Mouse (Mus musculus): ENCODE data around the gene Trpm2. TPM values are rescaled to one million over a fixed set of nuclear protein-coding genes. Genes with fewer than 3 reads are reported as not detected.
"Not testable (repeated sequence)": the region's sequence is repeated elsewhere in the genome, so short reads cannot be mapped to it uniquely, and the experiment has no call there.

Trpm2 gene
- total RNA-seq, 2 experiments from 2014 or later, result 2.2 to 4.7 TPM

DNA sequence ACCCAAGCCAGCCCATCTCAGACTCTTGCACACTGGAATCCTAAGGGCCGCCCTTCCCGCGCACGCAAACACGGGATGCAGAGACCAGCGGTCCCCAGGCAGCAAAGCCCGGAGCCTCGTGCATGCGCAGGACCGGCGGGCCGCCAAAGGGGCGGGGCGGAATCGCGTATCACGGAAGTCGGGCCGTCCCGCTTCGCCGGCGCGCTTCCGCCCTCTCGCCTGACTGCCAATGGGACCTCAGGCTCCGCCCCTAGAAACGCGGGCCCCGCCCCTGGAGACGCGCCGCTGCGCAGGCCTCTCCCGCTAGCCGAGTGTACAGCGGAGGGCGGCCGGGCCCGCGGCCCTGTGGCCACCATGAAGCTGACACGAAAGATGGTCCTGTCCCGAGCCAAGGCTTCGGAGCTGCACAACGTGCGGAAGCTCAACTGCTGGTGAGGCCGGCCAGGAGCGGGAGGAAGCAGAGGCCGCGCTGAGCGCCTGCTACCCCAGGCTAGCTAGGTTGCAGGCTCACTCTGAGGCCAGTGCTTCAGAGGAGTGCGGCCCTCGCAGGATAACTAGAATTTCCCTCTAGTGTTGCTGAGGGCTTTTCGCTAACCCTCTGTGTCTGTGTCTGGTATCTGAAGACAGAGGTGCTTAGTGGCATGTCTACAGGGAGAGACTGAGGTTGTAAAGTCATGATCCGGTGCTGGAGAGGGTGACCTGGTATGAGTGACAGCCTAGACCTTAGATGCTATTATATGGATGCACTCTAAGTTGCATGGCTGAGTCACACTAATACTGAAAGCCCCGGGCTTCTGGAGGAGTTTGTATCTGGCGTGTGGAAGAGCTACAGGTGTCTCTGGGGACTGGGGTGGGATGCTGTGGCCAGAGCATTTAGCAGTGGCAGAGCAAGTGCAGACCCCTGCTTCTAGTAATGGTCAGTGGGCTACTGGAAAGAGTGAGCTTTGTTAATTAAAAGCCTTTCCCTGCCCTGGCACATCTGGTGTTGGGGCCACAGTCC lies 8.3 kb upstream of the Trpm2 start, which contains the start of gene 1810043G02Rik:
Gene 1810043G02Rik (plus strand): TSS at position 174 of the 1,000 bp plus-strand sequence.
- DNase-seq, result peak; percentile 100

DNA sequence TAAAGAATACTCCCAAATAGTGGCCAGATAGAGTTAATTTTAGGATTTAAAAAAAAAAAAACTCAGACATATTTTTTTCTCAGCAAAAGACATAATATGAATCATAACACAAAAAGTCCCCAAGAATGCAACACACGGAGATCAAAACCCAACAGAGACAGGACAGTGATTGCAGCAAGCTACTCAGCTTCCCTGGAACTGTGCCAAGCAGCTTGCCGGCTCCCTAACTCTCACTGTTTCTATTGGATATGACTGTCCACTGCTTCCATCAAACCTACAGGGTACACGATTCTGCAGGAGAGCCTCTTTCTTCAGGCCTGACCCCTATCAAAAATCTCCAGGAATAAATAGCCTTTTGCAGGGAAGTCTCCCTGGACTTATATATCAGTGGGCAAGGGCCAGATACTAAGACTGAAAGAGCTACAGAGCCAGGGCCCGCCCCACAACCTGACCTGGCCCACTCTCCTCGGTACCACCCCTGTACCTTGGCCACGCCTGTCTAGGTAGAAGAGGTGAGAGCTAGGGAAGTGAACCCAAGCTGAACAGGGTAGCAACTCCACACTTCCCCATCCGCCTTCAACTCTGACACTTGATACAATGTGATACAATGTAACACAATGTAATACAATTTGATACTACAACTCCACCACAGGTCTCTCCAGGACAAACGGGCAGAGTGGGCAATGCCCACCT lies 6.2 kb upstream of the Trpm2 start:
- peak; percentile 35 to 73 for DNase-seq

DNA sequence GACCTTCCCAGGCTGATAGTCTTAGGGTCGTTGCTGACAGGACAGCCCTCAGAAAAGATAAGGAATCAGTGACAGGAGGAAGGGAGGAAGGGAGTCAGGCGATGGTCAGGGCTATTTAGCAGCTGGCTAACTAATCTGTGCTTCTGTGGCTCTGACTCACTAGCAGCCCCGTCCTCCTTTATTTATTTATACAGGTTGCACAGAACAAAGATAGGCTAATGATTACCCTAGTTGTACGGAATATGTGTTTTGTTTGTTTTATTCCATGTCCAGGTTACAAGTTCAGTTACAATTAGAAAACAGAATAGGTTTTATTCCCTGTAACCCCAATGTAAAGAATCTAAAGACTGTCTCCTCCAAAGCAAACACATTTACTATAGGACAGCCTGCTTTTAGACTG lies 5.3 kb upstream of the Trpm2 start:
- no peak for DNase-seq

DNA sequence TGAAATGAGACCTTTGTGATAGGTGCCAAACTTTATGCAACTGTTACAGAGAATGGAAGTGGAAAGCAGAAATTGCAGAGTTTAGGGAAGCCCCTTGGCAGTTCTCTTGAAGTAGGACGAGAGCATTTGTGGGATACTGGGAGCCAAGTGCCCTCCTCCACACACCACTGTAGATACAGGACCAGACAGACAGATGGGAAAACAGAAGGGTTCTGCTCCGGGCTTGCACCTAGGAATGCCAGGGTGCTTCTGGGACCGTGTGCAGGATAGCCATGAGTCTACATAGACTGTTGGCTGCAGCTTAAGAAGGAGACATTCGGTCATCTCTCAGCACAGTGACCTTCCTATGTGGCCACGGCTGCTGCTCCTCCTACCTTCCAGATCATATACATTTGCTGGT lies 4.4 kb upstream of the Trpm2 start:
- no peak for DNase-seq

DNA sequence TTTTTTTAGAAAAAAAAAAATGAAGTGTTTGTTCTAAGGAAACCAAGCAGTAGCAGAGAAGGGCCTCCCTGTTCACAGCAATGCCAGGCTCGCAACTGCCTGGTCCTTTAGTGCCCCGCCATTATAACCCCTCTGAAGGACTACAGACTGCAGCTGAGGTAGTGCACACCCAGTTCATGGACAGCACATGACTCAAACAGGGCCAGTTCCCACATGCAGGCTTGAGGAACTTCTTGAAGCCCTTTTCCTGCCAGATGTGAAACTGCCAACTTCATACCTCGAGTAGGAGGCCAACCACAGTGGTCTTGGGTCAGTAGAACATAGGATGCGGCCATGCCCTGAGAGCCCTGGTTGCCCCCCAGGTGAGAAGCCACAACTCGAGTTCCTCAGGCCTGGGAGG lies 4.0 kb upstream of the Trpm2 start:
- DNase-seq, result no peak

DNA sequence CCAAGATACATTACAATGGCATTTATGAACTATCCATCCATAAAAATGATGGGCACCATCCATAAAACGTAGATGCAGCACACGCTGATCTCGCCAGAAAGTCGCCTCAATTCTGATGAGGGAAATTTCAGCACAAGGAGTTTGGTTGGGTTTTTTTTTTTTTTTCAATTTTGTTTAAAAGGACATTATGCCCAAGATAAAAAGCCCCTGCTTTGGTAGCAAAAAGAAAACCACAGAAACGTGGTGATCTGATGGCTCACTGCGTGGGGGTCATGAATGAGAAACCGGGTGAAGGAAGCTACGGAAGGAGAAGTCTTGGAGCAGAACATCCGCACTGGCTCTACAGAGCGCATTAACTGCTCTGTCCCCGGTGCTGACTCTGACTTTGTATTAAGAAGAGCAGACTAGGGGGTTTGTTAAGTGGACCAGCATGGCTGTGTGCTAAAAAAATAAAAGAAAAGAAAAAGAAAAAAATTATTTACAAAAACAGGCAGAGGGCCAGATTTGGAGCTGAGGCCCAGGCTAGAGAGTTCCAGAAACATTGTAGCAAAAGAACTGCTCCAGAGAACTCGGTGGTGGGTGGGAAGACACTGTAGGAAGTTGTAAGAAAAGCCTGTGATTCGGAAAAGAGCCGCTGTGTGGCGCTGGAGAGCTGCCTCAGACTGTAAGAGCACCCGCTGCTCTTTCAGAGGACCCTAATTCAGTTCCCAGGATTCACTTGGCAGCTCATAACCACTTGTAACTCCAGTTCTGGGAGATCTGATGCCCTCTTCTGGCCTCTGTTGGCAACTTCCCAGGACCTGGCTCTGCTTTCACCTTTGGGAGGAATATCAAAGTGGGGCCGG lies 1.6 kb upstream of the Trpm2 start:
- peak in 1 of 2 experiments; percentile 31 for DNase-seq

DNA sequence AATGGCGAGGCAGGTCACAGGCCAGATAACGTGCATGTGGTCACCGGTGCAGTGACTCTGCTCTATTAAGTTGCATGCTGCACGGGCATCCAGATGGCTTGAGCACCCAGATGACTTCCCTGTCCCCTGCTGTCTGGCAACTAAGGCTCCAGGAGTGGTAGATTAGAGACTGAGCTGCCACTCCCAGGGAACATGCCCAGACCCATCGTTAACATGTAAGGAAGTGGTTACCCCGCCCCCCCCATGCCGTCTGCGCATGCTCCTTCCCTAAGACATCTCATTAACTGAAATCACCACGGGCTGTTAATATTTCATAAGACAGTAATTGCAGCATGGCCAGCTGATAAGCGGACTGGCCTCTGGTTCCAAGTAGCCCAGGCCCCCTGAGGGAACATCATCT lies 828 bp upstream of the Trpm2 start:
- peak in 1 of 2 experiments; percentile 25 for DNase-seq

DNA sequence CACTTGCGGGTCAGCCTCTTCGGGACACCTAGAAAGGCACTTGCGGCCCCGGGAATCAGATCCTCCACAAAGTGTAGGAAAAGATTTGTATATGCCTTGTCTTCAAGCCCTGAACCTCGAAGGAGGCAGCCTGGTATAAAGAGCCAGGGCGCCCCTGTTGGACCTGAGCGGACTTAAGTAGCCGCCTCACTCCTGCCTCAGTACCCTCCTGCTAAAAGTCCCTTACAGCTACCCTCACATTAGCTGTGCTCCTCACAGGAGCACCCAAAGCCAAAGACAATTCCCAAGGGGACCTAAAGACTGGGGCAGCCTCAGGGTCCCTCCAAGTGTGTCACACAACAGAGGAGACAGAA lies 414 bp downstream of the Trpm2 start:
- DNase-seq, result no peak

DNA sequence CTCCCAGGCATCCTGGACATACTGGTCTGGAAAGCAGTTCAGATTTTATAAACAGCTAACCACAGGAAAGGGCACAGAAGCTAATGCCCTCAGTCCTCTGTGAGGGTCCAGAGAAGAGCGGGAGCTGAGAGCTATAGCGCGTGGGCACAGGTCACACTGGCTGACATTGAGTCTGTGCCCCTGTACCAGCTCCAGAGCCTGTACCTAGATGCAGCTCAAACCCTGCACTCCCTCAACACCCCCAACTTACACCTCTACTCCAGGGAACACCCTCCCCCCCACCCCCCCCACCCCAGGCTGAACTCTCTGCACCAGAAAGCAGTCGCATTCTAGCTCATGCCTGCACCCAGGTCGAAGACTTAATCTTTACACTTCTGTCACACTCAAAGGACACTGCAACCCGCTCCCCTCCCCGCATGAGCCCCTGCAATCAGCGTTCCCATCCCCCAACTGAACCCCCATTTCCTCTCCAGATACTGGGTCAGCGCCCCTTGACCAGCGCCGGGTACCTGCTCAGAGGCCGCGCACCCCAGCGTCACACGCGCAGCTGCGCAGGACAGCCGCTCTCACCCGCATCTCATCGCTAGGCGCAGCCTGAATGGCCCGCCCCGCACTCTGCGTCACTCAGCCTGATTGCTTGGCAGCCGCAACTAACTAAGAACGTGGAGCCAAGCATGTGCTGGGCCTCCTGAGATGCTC lies 940 bp downstream of the Trpm2 start:
- peak; percentile 70 to 73 for DNase-seq

DNA sequence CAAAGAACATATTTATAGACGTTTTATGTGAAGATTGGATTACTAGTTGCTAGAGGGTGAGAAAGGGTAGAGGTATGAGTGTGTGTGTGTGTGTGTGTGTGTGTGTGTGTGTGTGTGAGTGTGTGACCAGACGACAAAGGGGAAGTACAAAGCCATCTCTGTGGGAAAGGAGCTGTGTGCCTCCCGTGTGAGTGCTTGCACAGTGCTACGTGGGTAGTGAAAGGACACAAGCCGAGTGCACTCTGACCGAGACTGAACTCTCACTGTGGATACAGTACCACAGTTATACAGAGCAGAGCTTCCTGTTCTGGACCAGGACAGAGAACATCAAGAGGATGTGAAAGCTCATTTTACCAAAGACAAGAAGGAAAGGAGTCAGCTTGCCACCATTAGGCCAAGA lies 6.4 kb downstream of the Trpm2 start:
- no peak for DNase-seq

DNA sequence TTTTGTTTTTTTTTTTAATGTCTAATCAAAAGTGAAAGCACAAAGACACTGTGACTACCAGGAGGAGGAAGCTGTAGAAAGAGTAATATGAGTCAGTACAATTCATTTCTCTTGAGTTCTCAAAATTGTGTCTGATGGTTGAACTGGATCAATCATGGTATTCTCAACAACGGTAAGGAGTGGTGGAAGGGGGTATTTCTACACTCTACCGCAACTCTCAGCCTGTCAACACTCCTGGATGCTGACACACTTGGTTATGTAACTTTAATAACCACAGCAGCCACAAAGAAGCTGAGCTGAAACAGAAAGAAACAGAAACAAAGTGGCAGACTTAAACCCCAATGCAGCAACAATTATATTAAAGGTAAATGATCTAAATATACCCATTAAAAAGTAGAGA lies 7.6 kb downstream of the Trpm2 start:
- DNase-seq, result no peak

DNA sequence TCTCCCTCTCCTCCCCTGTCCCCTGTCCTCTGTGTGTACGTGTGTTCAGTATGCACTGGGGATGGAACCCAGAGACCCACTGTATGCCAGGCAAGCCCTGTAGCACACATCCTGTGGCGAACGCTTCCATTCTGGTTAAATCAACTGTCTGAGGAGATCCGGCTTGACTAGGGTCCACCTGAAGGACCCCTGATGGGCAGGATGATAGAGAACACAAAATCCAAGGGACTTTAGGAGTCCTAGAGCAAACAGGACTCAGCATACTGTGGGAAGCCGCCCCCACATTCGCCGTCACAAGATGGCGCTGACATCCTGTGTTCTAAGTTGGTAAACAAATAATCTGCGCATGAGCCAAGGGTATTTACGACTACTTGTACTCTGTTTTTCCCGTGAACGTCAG lies 19.9 kb downstream of the Trpm2 start:
- DNase-seq, result not testable (repeated sequence)

DNA sequence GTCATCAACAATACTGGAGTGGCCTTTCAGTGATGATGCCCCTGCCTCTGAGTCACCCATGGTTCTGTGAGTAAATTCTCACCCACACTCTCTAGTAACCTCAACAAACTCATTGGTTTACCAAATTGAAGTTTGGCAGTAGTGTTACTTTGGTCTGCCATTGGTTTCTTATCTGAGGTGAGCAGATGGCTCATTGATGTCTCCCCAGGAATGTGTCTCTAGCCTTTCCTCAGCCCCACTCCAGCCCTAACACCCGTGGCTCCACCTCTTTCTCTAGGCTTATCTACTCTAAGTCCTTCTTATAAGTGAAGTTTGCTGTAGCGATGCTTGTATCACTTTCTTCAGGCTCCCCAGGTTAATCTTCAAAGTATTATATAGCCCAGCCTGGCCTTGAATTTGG lies 30.7 kb downstream of the Trpm2 start:
- DNase-seq, result peak in 1 of 2 experiments; percentile 16

DNA sequence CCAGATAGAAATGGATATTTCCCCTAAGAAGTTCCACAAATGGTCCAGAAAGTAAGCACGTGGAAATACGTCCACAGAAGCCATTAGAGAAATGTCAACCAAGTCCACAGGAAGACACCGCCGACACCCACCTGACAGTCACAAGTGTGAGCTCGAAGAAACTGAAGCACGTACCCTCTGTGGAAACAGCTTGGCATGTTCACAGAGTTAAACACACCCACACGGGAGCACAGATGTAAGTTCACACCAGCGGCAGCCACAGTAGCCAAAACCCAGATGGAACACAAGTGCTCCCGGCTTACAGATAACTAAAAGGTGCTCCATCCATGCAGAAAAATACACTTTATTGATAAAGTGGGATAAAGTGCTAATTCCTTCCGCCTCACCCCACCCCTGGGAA lies 43.0 kb downstream of the Trpm2 start:
- no peak for DNase-seq

DNA sequence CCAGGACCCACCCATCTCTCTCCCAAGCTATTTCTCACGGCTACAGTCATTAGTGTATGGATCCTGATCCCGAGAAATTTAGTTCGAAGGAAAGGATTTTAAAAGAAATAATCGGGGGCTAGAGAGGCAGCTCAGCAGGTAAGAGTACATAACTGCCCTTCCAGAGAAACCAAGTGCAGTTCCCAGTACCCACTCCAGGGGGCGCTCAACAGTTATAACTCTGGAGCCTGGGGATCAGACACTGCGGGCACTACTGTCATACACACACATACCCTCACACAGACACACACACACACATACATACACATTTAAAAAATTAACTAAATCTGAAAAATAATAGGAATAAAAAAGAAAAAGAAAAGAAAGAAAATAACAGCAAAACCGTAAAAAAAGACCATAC lies 44.2 kb downstream of the Trpm2 start:
- peak; percentile 57 to 75 for DNase-seq

DNA sequence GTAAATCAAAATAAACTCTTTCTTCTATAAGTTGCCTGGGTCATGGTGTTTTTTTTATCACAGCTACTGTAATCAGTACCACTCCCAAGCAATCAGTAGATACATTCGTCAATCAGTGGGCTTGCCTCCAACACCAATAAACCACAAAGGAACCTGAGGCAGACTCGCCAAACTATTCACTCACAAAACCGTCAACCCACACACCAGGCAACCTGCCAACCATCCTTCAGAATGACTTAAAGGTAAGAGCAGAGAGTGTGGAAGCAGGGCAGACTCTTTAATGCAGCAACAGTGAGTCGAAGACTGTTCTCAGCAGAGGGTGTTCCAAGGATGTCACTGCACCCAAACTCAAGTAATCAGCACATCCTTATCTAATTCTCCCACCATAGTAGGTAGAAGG lies 47.7 kb downstream of the Trpm2 start:
- no peak for DNase-seq

DNA sequence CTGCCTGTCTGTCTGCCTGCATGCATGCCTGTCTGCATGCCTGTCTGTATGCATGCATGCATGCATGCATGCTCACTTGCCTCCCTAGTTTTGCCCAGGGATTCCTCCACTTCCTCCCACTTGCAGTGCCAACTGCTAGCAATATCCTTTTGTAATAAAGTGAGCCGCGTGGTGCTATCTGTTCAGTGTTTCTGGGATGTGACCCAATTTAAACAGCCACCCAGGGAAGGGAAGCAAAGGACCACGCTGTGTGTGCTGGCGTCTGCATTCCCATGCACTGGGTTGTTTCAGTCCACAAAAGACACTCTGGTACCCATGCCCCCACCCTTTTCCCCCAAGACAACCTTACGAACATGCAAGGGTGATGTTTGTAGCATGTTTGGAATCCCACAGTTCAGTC lies 49.4 kb downstream of the Trpm2 start:
- no peak for DNase-seq

DNA sequence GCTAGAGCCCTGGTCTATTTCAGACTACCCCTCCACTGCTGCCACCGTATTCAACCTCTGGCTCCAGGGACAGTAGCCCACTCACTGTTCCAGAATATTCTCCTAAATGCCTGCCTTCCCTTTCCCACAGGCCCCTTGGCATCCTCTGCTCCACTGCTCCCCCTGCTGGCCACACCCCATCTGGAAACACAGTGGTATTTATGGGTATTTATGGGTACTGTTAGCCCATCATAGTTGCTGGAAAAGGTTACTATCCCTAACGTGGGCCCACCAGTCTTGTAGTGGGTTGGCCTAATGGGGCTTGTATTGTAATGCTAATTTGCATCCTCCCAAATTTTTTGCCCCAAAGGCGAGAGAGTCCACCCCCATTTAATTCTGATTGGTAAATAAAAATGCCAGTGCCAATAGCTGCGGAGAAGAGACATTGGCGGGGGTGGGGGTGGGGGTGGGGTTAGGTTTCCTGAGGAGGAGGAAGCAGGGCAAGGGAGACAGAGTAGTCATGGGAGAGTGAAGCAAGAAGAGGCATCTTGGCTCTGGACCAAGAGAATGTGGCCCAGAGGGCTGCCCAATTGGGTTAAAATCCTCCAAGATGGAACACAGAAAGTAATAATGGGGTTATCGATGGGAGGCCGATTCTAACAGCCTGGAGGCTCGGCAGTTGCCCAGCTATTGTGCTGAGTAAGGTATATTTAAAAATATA lies 53.6 kb downstream of the Trpm2 start:
- DNase-seq, result peak; percentile 76 to 85

DNA sequence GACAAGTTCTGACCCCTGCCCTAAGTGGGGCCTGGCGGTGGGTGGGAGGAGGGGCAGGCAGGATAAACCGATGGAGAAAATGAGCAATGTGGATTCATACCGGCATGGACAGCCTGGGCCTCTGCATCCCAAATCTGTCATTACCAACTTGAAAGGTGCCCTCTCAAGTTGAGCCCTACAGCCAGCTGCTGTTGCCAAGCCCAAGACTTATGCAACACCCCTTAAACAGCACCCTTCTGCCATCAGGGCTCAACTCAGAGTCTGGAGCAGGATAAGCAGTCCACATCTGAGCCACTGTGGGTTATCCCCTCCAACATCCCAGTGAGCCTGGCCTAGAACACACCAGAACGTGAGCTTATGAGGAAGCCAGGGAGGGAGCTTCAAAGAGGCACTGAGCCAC lies 57.1 kb downstream of the Trpm2 start:
- DNase-seq, result no peak

DNA sequence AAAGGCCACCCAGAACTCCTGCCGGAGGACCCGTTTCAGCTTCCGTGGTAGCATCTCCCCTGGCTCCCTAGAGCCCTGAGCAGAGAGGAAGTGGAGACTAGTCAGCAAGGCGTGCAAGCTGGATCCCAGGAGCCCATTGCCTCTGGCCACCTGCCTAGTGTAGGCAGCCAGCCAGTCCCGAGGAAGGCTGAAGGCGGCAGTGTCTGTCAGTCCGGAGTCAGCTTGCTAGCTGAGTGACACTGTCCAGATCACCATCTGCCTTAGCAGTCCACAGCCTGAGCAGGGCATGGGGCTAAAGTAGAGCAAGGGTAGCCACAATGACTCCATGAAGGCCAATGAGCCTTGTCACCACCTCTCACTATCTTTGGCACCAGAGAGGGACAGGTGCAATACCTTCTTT lies 57.8 kb downstream of the Trpm2 start:
- peak; percentile 26 to 61 for DNase-seq
